Mouse (Mus musculus) megakaryocyte, embryonic 14.5 days (primary cell): ENCODE measurements around the gene Rgs16.

Source experiments
- FLI1 ChIP-seq: IDR thresholded peaks from 2 replicates; pipeline ENCODE4 v1.6.1; 2012; ENCODE audit warnings: low read length, inconsistent platforms, mixed read lengths
- GATA1 ChIP-seq: IDR thresholded peaks from 3 replicates; pipeline ENCODE4 v1.6.1; 2012; ENCODE audit warnings: mixed read lengths, low read length, inconsistent platforms, borderline replicate concordance

- TF ChIP-seq GATA1, result no peak
- no peak for TF ChIP-seq FLI1
Measured at GRCm38 (mm10) chr1:153746728-153747127, 6.6 kb downstream of the Rgs16 start.
